Mouse (Mus musculus) ES-E14 (cell line): Measurements from ENCODE around the gene Sh3glb2.

Experiments
- CHD2 ChIP-seq: IDR thresholded peaks from 2 replicates; pipeline ENCODE4 v1.6.1; 2014; ENCODE audit warnings: mild to moderate bottlenecking, low read depth, low read length, inconsistent platforms
- HCFC1 ChIP-seq: IDR thresholded peaks from 2 replicates; pipeline ENCODE4 v1.6.1; 2012; ENCODE audit warnings: low read length, inconsistent platforms, borderline replicate concordance; ENCODE audit not compliant: insufficient read depth
- ZNF384 ChIP-seq: IDR thresholded peaks from 2 replicates; pipeline ENCODE4 v1.6.1; 2012; ENCODE audit warnings: low read depth, low read length, inconsistent platforms

DNA sequence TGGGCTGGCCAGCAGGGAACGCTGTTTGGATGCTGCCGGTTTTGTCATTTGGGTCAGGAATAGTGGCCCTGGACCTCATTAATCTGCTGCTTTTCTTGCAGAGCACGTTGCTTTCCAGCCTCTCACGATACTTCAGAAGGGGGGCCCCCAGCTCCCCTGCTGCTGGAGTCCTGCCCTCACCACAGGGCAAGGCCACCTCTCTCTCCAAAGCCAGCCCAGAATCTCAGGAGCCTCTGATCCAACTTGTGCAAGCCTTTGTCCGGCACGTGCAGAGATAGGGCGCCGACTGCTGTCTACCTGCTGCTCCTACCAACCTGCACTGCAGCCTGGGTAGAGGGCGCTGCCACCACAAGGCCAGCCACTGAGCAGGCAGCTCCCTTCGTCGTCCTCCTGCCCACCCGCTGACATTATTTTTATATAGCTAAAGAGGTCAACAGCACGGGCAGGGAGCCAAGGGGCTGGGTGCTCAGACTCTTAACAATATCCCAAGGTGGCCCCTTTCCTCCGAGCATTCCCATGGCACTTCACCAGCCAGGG, 15.5 kb downstream of the Sh3glb2 start:
- TF ChIP-seq ZNF384, result no peak
- no peak for TF ChIP-seq HCFC1
- no peak for TF ChIP-seq CHD2
